Mouse (Mus musculus): Measurements from ENCODE around the gene Tgm4. TPM values are rescaled to one million over a fixed set of nuclear protein-coding genes. Genes with fewer than 3 reads are reported as not detected.

Gene Tgm4
- total and polyA plus RNA-seq, 3 experiments = not detected

DNA sequence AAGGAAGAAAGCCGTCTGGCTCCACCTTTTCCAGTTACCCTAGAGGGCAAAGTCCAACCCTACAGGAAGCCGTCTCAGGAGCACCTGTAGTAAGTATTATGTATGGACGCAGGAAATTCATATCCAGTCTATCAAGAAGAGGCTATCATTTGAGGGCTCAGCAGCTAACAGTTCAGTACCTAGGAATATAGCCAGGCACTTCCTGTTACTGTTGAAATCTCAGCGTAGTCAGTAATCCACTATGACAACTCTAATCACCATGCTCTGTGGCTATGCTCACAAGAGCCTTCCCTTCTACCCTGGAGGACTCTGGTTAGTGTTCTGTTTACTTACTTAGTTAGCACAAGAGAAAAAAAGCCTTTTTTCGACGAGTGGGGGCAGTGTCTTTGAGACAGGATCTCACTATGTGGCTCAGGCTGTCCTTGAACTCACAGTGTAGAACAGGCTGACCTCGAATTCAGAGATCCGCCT is 77.3 kb downstream of the Tgm4 start:
- intact Hi-C loops (cut with DNase I) = loop anchor here (5.0 kb wide), 3 partner anchors 89 to 331 kb away; partner anchors contain the start of genes 1110059G10Rik, Kif15 and Tmem42
- TF ChIP-seq CTCF (IDR thresholded peaks at IDR 0.05) (no peak), POLR2A (IDR thresholded peaks at IDR 0.05; ENCODE audit: insufficient read depth, low read depth, low read length) (no peak), EP300 (IDR thresholded peaks at IDR 0.05; ENCODE audit: insufficient read depth, low read depth, low read length) (no peak)
- Histone ChIP-seq H3K79me2 (replicated peaks; ENCODE audit: control insufficient read depth, insufficient read depth, low read length) (peaks cover 4% of the 10 kb centered on the region; the same call in 1 of the 2 replicates), H3K27ac (no peak overlapping the region), H3K4me3 (no peak overlapping the region), H3K9ac (ENCODE audit: low read depth, low read length) (no peak overlapping the region), H3K4me1 (ENCODE audit: control insufficient read depth, insufficient read depth, low read length) (peaks cover 2% of the 10 kb centered on the region; the same call in 1 of the 2 replicates), H3K36me3 (ENCODE audit: control insufficient read depth, insufficient read depth, low read length) (no peaks in the 10 kb centered on the region; the same call in 1 of the 2 replicates), H3K27me3 (ENCODE audit: control insufficient read depth, insufficient read depth, low read length) (no peaks in the 10 kb centered on the region)
- DNase-seq = no peak
- WGBS = 44% methylated on average over 8 of the region's 8 CpGs

DNA sequence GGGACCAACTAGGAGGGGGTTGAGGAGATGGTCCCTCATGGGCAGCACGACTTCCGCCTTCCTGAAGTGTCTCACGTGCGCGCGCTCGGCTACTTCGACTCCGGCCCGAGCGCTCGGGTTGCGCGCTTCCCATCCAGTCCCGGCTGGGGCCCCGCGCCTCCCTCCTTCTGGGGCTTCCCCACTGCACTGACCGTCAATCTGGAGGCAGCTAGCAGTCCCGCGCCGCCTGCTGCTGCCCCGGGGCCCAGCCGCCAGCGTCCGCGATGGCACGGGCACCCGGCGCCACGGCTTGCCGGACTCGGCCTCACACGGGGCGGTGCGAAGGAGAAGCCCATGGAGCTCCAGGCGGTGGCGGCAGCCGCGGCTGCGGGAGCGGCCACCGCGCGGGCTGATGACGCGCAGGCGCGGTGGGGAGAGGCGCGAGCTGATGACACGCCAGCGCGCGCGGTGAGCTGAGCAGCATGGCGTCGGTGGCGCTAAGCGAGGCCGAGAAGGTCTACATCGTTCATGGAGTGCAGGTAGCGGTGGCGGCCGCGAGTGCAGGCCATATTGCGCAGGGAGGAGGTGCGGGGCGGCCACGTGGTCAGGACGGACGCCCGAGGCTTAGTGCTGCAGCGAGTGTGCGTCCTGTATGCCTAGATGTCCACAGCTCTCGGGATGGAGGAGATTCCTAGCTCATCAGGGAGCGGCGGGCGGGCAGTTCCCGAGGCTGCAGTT is 78.4 kb downstream of the Tgm4 start, which contains the start of the genes Zdhhc3 and Exosc7:
Zdhhc3 (minus strand) TSS at position 401 of the 717 bp plus-strand sequence.
Exosc7 (plus strand) TSS at position 411 of the 717 bp plus-strand sequence.
- DNase-seq = peak; percentile 93
- intact Hi-C loops (cut with DNase I) = loop anchor here (5.0 kb wide), 3 partner anchors 91 to 329 kb away; partner anchors contain the start of genes 1110059G10Rik, Kif15 and Tmem42
- Histone ChIP-seq H3K9ac (ENCODE audit: low read depth, low read length) (peak within 1 kb of the TSS; percentile 87), H3K36me3 (ENCODE audit: control insufficient read depth, insufficient read depth, low read length) (no peaks in the 10 kb centered on the region; the same call in 1 of the 2 replicates), H3K4me3 (peak within 1 kb of the TSS; percentile 88), H3K27me3 (ENCODE audit: control insufficient read depth, insufficient read depth, low read length) (no peaks in the 10 kb centered on the region), H3K27ac (peak within 1 kb of the TSS; percentile 80), H3K4me1 (ENCODE audit: control insufficient read depth, insufficient read depth, low read length) (peaks cover 2% of the 10 kb centered on the region; the same call in 1 of the 2 replicates), H3K79me2 (replicated peaks; ENCODE audit: control insufficient read depth, insufficient read depth, low read length) (peaks cover 4% of the 10 kb centered on the region; the same call in 1 of the 2 replicates)
- WGBS = under 1% methylated on average over 79 of the region's 79 CpGs
- TF ChIP-seq POLR2A (IDR thresholded peaks at IDR 0.05; ENCODE audit: insufficient read depth, low read depth, low read length) (peak; percentile 81), CTCF (IDR thresholded peaks at IDR 0.05) (peak; percentile 31), EP300 (IDR thresholded peaks at IDR 0.05; ENCODE audit: insufficient read depth, low read depth, low read length) (0 out of 2 replicates have a peak, but pooled peaks have one; percentile 13)

DNA sequence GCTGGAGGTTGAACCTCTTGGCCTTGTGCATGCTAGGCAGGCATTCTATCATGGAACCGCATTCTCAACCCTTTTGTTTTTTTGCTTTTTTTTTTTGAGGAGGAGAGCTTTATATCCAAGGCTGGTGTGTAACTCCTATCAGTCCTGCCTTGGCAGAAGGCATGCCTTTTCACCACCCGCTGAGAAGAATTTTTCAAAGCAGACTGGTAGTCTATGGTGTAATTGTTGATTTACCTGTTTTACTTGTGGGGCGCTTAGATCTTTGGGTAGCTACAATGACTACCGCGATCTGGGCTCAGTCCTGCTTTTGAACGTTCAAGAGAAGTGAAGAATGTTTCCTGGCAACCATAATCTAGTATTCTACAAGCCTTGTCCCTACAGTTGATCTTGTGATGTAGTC is 79.4 kb downstream of the Tgm4 start:
- H3K4me1 ChIP-seq (ENCODE audit: control insufficient read depth, insufficient read depth, low read length) = peaks cover 2% of the 10 kb centered on the region; the same call in 1 of the 2 replicates

DNA sequence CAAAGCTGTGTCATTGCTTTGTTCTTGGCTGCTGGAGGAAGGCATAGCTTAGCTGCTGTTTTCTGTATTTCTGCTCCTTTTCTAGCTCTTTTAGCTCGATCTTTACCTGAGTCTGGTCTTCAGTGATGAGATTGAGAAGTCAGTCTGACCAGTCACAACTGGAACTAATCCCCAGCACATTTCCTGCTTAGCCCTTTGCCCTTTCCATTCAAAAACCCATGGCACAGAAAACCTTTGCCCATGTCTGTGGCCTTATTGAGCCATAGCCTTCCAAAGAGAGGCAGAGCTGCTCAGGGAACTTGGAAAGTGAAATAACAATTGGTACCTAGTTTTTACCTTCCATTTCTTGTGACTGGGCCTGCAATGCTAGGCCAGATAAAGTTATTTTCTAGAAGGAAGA is 81.0 kb downstream of the Tgm4 start:
- Histone ChIP-seq H3K9ac (ENCODE audit: low read depth, low read length) (no peak overlapping the region), H3K4me1 (ENCODE audit: control insufficient read depth, insufficient read depth, low read length) (peaks cover 2% of the 10 kb centered on the region; the same call in 1 of the 2 replicates), H3K27ac (no peak overlapping the region), H3K27me3 (ENCODE audit: control insufficient read depth, insufficient read depth, low read length) (no peaks in the 10 kb centered on the region), H3K4me3 (no peak overlapping the region), H3K79me2 (replicated peaks; ENCODE audit: control insufficient read depth, insufficient read depth, low read length) (peaks cover 4% of the 10 kb centered on the region; the same call in 1 of the 2 replicates), H3K36me3 (ENCODE audit: control insufficient read depth, insufficient read depth, low read length) (no peaks in the 10 kb centered on the region; the same call in 1 of the 2 replicates)
- 96% methylated on average over 1 of the region's 1 CpGs for WGBS
- no peak for TF ChIP-seq CTCF (IDR thresholded peaks at IDR 0.05)
- no peak for TF ChIP-seq POLR2A (IDR thresholded peaks at IDR 0.05; ENCODE audit: insufficient read depth, low read depth, low read length)
- no peak for TF ChIP-seq EP300 (IDR thresholded peaks at IDR 0.05; ENCODE audit: insufficient read depth, low read depth, low read length)
- intact Hi-C loops (cut with DNase I) = no loop called here
- no peak for DNase-seq

More for the DNA sequence above, 79.4 kb downstream of the Tgm4 start:
- intact Hi-C loops (cut with DNase I) = loop anchor here (5.0 kb wide), 3 partner anchors 92 to 328 kb away; partner anchors contain the start of genes 1110059G10Rik, Kif15 and Tmem42
- 50% methylated on average over 6 of the region's 6 CpGs for WGBS
- no peak for DNase-seq
- H3K79me2 ChIP-seq (replicated peaks; ENCODE audit: control insufficient read depth, insufficient read depth, low read length) = peaks cover 4% of the 10 kb centered on the region; the same call in 1 of the 2 replicates
- peak overlapping the region; percentile 88 for H3K4me3 ChIP-seq
- no peak for TF ChIP-seq EP300 (IDR thresholded peaks at IDR 0.05; ENCODE audit: insufficient read depth, low read depth, low read length)
- no peak for TF ChIP-seq CTCF (IDR thresholded peaks at IDR 0.05)
- no peak for TF ChIP-seq POLR2A (IDR thresholded peaks at IDR 0.05; ENCODE audit: insufficient read depth, low read depth, low read length)
- H3K9ac ChIP-seq (ENCODE audit: low read depth, low read length) = no peak overlapping the region
- H3K27ac ChIP-seq = no peak overlapping the region
- H3K36me3 ChIP-seq (ENCODE audit: control insufficient read depth, insufficient read depth, low read length) = no peaks in the 10 kb centered on the region; the same call in 1 of the 2 replicates
- H3K27me3 ChIP-seq (ENCODE audit: control insufficient read depth, insufficient read depth, low read length) = no peaks in the 10 kb centered on the region

Other genes with a start within 250 kb of the Tgm4 start
- gene Tcaim, start 229.2 kb upstream of the Tgm4 start, total RNA-seq (2021) = 10 to 100 TPM; 46.9 to 56.5 TPM
- 20.4 and 33.4 TPM in 2 replicates for gene Tcaim, start 229.2 kb upstream of the Tgm4 start, polyA plus RNA-seq (2012; rRNA removed)
- not detected for gene Gm35549, start 190.7 kb upstream of the Tgm4 start, total RNA-seq (2021)
- gene Gm35549, start 190.7 kb upstream of the Tgm4 start, polyA plus RNA-seq (2012; rRNA removed) = not detected in 2 replicates
- 100 to 1,000 TPM in 1 of 2 experiments, 10 to 100 TPM in 1; 64.6 to 100 TPM for gene Zfp445, start 168.7 kb upstream of the Tgm4 start, total RNA-seq (2021)
- gene Zfp445, start 168.7 kb upstream of the Tgm4 start, polyA plus RNA-seq (2012; rRNA removed) = 31.1 and 79.7 TPM in 2 replicates
- gene Zkscan7, start 149.0 kb upstream of the Tgm4 start, total RNA-seq (2021) = 1 to 10 TPM; 4.7 to 5.9 TPM
- 2.6 and 4.1 TPM in 2 replicates for gene Zkscan7, start 149.0 kb upstream of the Tgm4 start, polyA plus RNA-seq (2012; rRNA removed)
- 1 to 10 TPM; 1.7 to 2.1 TPM for gene Zfp105, start 111.7 kb upstream of the Tgm4 start, total RNA-seq (2021)
- gene Zfp105, start 111.7 kb upstream of the Tgm4 start, polyA plus RNA-seq (2012; rRNA removed) = 0.86 and 0.91 TPM in 2 replicates
- gene 1110059G10Rik, start 83.7 kb upstream of the Tgm4 start, total RNA-seq (2021) = 10 to 100 TPM; 16.1 to 18.9 TPM
- 3.0 and 5.3 TPM in 2 replicates for gene 1110059G10Rik, start 83.7 kb upstream of the Tgm4 start, polyA plus RNA-seq (2012; rRNA removed)
- gene Kif15, start 83.7 kb upstream of the Tgm4 start, total RNA-seq (2021) = under 1 TPM; 0.13 to 0.34 TPM
- 0.21 and 1.3 TPM in 2 replicates for gene Kif15, start 83.7 kb upstream of the Tgm4 start, polyA plus RNA-seq (2012; rRNA removed)
- 10 to 100 TPM; 12.2 to 12.9 TPM for gene Tmem42, start 13.4 kb upstream of the Tgm4 start, total RNA-seq (2021)
- gene Tmem42, start 13.4 kb upstream of the Tgm4 start, polyA plus RNA-seq (2012; rRNA removed) = 15.3 and 22.5 TPM in 2 replicates
- 10 to 100 TPM; 36.7 to 42.8 TPM for gene Zdhhc3, start 78.5 kb downstream of the Tgm4 start, total RNA-seq (2021)
- 57.8 and 66.2 TPM in 2 replicates for gene Zdhhc3, start 78.5 kb downstream of the Tgm4 start, polyA plus RNA-seq (2012; rRNA removed)
- gene Exosc7, start 78.5 kb downstream of the Tgm4 start, total RNA-seq (2021) = 10 to 100 TPM; 26.7 to 27.9 TPM
- 19.8 and 34.5 TPM in 2 replicates for gene Exosc7, start 78.5 kb downstream of the Tgm4 start, polyA plus RNA-seq (2012; rRNA removed)
- 10 to 100 TPM; 47.0 to 71.1 TPM for gene Clec3b, start 116.2 kb downstream of the Tgm4 start, total RNA-seq (2021)
- gene Clec3b, start 116.2 kb downstream of the Tgm4 start, polyA plus RNA-seq (2012; rRNA removed) = 60.6 and 62.3 TPM in 2 replicates
- gene Cdcp1, start 181.3 kb downstream of the Tgm4 start, total RNA-seq (2021) = under 1 TPM; 0.10 to 0.11 TPM
- gene Cdcp1, start 181.3 kb downstream of the Tgm4 start, polyA plus RNA-seq (2012; rRNA removed) = 0.50 and 0.78 TPM in 2 replicates
- gene Tmem158, start 226.0 kb downstream of the Tgm4 start, total RNA-seq (2021) = 1 to 10 TPM; 4.5 to 5.5 TPM
- gene Tmem158, start 226.0 kb downstream of the Tgm4 start, polyA plus RNA-seq (2012; rRNA removed) = 0.94 and 2.1 TPM in 2 replicates

Measured in heart, adult 2 months (tissue).